Mouse (Mus musculus) left cerebral cortex, postnatal 25 days (tissue): Measurements from ENCODE around the gene Acsm2. TPM values are rescaled to one million over a fixed set of nuclear protein-coding genes. Genes with fewer than 3 reads are reported as not detected.

Experiments
- DNase-seq, 2 experiments: peaks; one replicate each; pipeline ENCODE4 v3.0.0; 2022; ENCODE audit warnings: low spot score in 2 of 2, mixed read lengths in 1 of 2
- intact Hi-C: fragments of 180-260 bp; cut with DNase I; formaldehyde crosslinking; loops from one replicate; pipeline ENCODE4 v1.15.1; 2025
- total RNA-seq, 2 experiments: library from RNA; stranded (reverse); gene quantifications; 2 replicates each; pipeline ENCODE4 v1.2.3; 2021

Acsm2 gene
- total RNA-seq, 2 experiments from 2014 or later: not detected

- intact Hi-C loops: no loop called here
Measured at GRCm38 (mm10) chr7:119642307-119642706, 88.2 kb downstream of the Acsm2 start.

More at GRCm38 (mm10) chr7:119642307-119642706, 88.2 kb downstream of the Acsm2 start:
- no peak for DNase-seq

Other genes with a start within 250 kb of the Acsm2 start
- not detected for gene Gp2, start 95.1 kb upstream of the Acsm2 start, total RNA-seq
- not detected for gene Umod, start 75.1 kb upstream of the Acsm2 start, total RNA-seq
- gene Acsm5, start 34.9 kb upstream of the Acsm2 start, total RNA-seq: 1 to 10 TPM in 1 of 2 experiments, under 1 TPM in 1; 0.41 to 1.0 TPM
- gene Pdilt, start 30.9 kb upstream of the Acsm2 start, total RNA-seq: not detected
- gene Acsm1, start 52.7 kb downstream of the Acsm2 start, total RNA-seq: not detected
- gene Acsm4, start 135.7 kb downstream of the Acsm2 start, total RNA-seq: not detected
- gene Thumpd1, start 166.5 kb downstream of the Acsm2 start, total RNA-seq: 10 to 100 TPM; 41.4 to 44.5 TPM
- not detected for gene Acsm3, start 206.6 kb downstream of the Acsm2 start, total RNA-seq
- gene Rexo5, start 239.7 kb downstream of the Acsm2 start, total RNA-seq: 1 to 10 TPM in 1 of 2 experiments, under 1 TPM in 1; 0.55 to 2.2 TPM
- gene Eri2, start 239.7 kb downstream of the Acsm2 start, total RNA-seq: 1 to 10 TPM; 7.7 to 8.4 TPM